Mouse (Mus musculus): ENCODE data around the gene Proca1.

- TF ChIP-seq CTCF (IDR thresholded peaks at IDR 0.05) (peak; percentile 66), POLR2A (IDR thresholded peaks at IDR 0.05; ENCODE audit: insufficient read depth, low read depth, low read length) (no peak)
Measured at GRCm38 (mm10) chr11:78151161-78151560, 42.0 kb upstream of the Proca1 start.
